Mouse (Mus musculus) embryonic facial prominence, embryonic 13.5 days (tissue): ENCODE results near the gene Tmem132b. TPM values are rescaled to one million over a fixed set of nuclear protein-coding genes. Genes with fewer than 3 reads are reported as not detected.

Experiments used
- ATAC-seq: fragments of 200-750 bp; cut with Nextera tagmentation; 2 replicates; pipeline ENCODE4 v1.8.0; 2017; ENCODE audit warnings: low read depth; ENCODE audit not compliant: insufficient number of reproducible peaks, insufficient read depth, low FRiP score, low TSS enrichment
- H3K27ac ChIP-seq: fragments of 300-500 bp; sonication (generic); 2 replicates; pipeline ENCODE4 v1.5.1; 2015; ENCODE audit warnings: moderate library complexity, mild to moderate bottlenecking, inconsistent platforms
- H3K27me3 ChIP-seq: fragments of 300-500 bp; sonication (generic); 2 replicates; pipeline ENCODE4 v1.6.1; 2015; ENCODE audit warnings: mild to moderate bottlenecking, inconsistent platforms
- H3K36me3 ChIP-seq: fragments of 300-500 bp; sonication (generic); 2 replicates; pipeline ENCODE4 v1.6.1; 2015; ENCODE audit warnings: mild to moderate bottlenecking, inconsistent platforms
- H3K4me1 ChIP-seq: fragments of 300-500 bp; sonication (generic); 2 replicates; pipeline ENCODE4 v1.6.1; 2015; ENCODE audit warnings: inconsistent platforms
- H3K4me2 ChIP-seq: fragments of 300-500 bp; sonication (generic); 2 replicates; pipeline ENCODE4 v1.6.1; 2015; ENCODE audit warnings: moderate library complexity, mild to moderate bottlenecking, inconsistent platforms
- H3K4me3 ChIP-seq: fragments of 300-500 bp; sonication (generic); 2 replicates; pipeline ENCODE4 v1.5.1; 2015; ENCODE audit warnings: mild to moderate bottlenecking, inconsistent platforms
- H3K9ac ChIP-seq: fragments of 300-500 bp; sonication (generic); 2 replicates; pipeline ENCODE4 v1.6.1; 2015; ENCODE audit warnings: mild to moderate bottlenecking, inconsistent platforms
- H3K9me3 ChIP-seq: fragments of 300-500 bp; sonication (generic); 2 replicates; pipeline ENCODE4 v1.6.1; 2016; ENCODE audit warnings: inconsistent platforms
- WGBS: fragments of 180-500 bp; shearing (Covaris S2); methylation state at CpG from one replicate; pipeline ENCODE4 v1.1.7; 2015; ENCODE audit warnings: mixed read lengths; 5-methylcytosine and 5-hydroxymethylcytosine counted together
- polyA plus RNA-seq: library from polyadenylated mRNA; unstranded; fragments of >200 nt; fragmentation: Nextera tagmentation; extraction: Ambion mirVana; gene quantifications from 2 replicates; pipeline ENCODE4 v1.2.1, GENCODE M21; 2015

Gene Tmem132b
- polyA plus RNA-seq, 1 experiment from 2014 or later = 0.11 TPM

GRCm38 (mm10) chr5:125627816-125628348 lies 96.3 kb downstream of the Tmem132b start:
- Histone ChIP-seq H3K9ac (no peak overlapping the region), H3K27me3 (no peaks in the 10 kb centered on the region), H3K9me3 (no peaks in the 10 kb centered on the region), H3K4me3 (no peak overlapping the region), H3K27ac (no peak overlapping the region), H3K4me1 (no peaks in the 10 kb centered on the region), H3K36me3 (no peaks in the 10 kb centered on the region), H3K4me2 (no peak overlapping the region)
- ATAC-seq = no peak
- 88% methylated on average over 9 of the region's 9 CpGs for whole genome bisulfite sequencing

- H3K9me3 ChIP-seq = no peaks in the 10 kb centered on the region
- H3K4me2 ChIP-seq = no peak overlapping the region
- no peaks in the 10 kb centered on the region for H3K4me1 ChIP-seq
- H3K36me3 ChIP-seq = no peaks in the 10 kb centered on the region
- no peak overlapping the region for H3K27ac ChIP-seq
- WGBS = 74% methylated on average over 6 of the region's 6 CpGs
- ATAC-seq = no peak
- no peak overlapping the region for H3K9ac ChIP-seq
- H3K4me3 ChIP-seq = no peak overlapping the region
- no peaks in the 10 kb centered on the region for H3K27me3 ChIP-seq
Observed at GRCm38 (mm10) chr5:125634666-125635065, 103.1 kb downstream of the Tmem132b start.

GRCm38 (mm10) chr5:125640966-125641365 lies 109.4 kb downstream of the Tmem132b start:
- no peaks in the 10 kb centered on the region for H3K9me3 ChIP-seq
- H3K4me2 ChIP-seq = no peak overlapping the region
- WGBS = 61% methylated on average over 1 of the region's 1 CpGs
- H3K4me1 ChIP-seq = no peaks in the 10 kb centered on the region
- no peaks in the 10 kb centered on the region for H3K27me3 ChIP-seq
- no peak for ATAC-seq
- no peak overlapping the region for H3K4me3 ChIP-seq
- H3K9ac ChIP-seq = no peak overlapping the region
- no peaks in the 10 kb centered on the region for H3K36me3 ChIP-seq
- H3K27ac ChIP-seq = no peak overlapping the region

- H3K27me3 ChIP-seq = no peaks in the 10 kb centered on the region
- H3K4me3 ChIP-seq = no peak overlapping the region
- H3K4me1 ChIP-seq = no peaks in the 10 kb centered on the region
- H3K36me3 ChIP-seq = no peaks in the 10 kb centered on the region
- H3K27ac ChIP-seq = no peak overlapping the region
- H3K9ac ChIP-seq = no peak overlapping the region
- no peak for ATAC-seq
- no peak overlapping the region for H3K4me2 ChIP-seq
- H3K9me3 ChIP-seq = no peaks in the 10 kb centered on the region
- WGBS = 76% methylated on average over 18 of the region's 18 CpGs
Observed at GRCm38 (mm10) chr5:125641531-125642147, 110.1 kb downstream of the Tmem132b start.

DNA sequence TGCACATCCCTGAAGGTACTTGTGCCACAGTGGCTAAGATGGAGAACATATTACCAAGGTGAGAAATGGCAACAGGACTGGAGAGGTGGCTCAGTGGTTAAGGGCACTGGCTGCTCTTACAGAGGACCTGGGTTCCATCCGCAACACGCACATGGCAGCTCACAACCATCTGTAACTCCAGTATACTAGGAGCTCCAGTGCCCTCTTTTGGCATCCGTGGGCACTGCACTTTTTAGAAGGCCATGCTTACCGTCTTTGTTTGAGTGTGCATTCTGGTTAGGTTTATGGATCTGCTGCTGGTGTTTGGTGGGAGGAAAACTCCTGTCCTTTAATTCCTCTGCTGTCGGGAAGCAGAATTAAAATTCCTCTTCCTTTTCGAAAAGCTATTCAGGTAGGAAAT lies 116.7 kb downstream of the Tmem132b start:
- H3K4me2 ChIP-seq = no peak overlapping the region
- H3K9me3 ChIP-seq = no peaks in the 10 kb centered on the region
- no peaks in the 10 kb centered on the region for H3K27me3 ChIP-seq
- H3K27ac ChIP-seq = no peak overlapping the region
- H3K9ac ChIP-seq = no peak overlapping the region
- no peaks in the 10 kb centered on the region for H3K4me1 ChIP-seq
- ATAC-seq = no peak
- H3K4me3 ChIP-seq = no peak overlapping the region
- WGBS = 87% methylated on average over 6 of the region's 6 CpGs
- H3K36me3 ChIP-seq = no peaks in the 10 kb centered on the region

GRCm38 (mm10) chr5:125649982-125650381 lies 118.4 kb downstream of the Tmem132b start:
- 51% methylated on average over 2 of the region's 2 CpGs for WGBS
- H3K27ac ChIP-seq = no peak overlapping the region
- no peak for ATAC-seq
- H3K4me1 ChIP-seq = no peaks in the 10 kb centered on the region
- no peak overlapping the region for H3K9ac ChIP-seq
- no peaks in the 10 kb centered on the region for H3K27me3 ChIP-seq
- H3K4me3 ChIP-seq = no peak overlapping the region
- no peaks in the 10 kb centered on the region for H3K36me3 ChIP-seq
- no peaks in the 10 kb centered on the region for H3K9me3 ChIP-seq
- H3K4me2 ChIP-seq = no peak overlapping the region

GRCm38 (mm10) chr5:125658101-125658500 lies 126.5 kb downstream of the Tmem132b start:
- Histone ChIP-seq H3K36me3 (no peaks in the 10 kb centered on the region), H3K4me1 (no peaks in the 10 kb centered on the region), H3K27me3 (no peaks in the 10 kb centered on the region), H3K4me3 (no peak overlapping the region), H3K27ac (no peak overlapping the region), H3K9me3 (no peaks in the 10 kb centered on the region), H3K9ac (no peak overlapping the region), H3K4me2 (no peak overlapping the region)
- 78% methylated on average over 5 of the region's 5 CpGs for WGBS
- ATAC-seq = no peak

DNA sequence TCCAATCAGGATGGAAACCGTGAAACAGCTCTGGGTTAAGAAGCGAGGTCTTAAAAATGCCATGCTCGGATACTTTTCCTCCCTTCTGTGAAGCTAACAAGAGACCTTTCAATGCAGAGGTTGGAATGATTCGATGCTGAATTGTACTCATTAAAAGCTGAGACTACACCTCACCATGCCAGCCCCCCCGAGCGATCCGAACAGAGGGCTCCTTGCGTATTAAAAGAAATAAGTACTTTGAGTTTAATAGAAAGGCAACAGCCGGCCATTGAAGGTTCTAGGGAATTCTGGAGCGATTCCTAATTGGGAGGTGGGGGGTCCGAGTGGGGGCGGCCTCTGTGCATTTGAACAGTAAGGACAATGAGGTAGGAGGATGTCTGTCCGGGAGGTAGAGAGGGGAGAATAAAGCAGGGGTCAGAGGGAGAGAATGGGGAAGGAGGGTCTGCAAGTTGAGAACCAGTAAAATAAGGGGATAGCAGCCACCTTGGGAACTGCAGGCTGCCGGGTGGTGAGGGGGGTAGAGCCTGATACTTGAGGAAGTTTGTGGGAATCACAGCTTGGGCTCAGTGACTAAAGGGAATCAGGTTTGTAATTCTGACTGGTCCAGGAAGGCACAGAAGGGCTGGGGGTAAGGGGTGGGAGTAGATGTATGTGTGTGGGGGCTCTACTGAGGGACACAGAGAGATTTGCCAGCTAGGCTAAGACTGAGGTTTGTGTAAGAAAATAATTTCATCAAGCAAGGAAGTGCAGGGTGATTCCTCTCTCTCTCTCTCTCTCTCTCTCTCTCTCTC lies 127.6 kb downstream of the Tmem132b start:
- H3K36me3 ChIP-seq = no peaks in the 10 kb centered on the region
- H3K4me2 ChIP-seq = no peak overlapping the region
- H3K27ac ChIP-seq = no peak overlapping the region
- WGBS = 50% methylated on average over 14 of the region's 14 CpGs
- no peaks in the 10 kb centered on the region for H3K9me3 ChIP-seq
- H3K9ac ChIP-seq = no peak overlapping the region
- no peak for ATAC-seq
- no peak overlapping the region for H3K4me3 ChIP-seq
- H3K4me1 ChIP-seq = no peaks in the 10 kb centered on the region
- H3K27me3 ChIP-seq = no peaks in the 10 kb centered on the region

DNA sequence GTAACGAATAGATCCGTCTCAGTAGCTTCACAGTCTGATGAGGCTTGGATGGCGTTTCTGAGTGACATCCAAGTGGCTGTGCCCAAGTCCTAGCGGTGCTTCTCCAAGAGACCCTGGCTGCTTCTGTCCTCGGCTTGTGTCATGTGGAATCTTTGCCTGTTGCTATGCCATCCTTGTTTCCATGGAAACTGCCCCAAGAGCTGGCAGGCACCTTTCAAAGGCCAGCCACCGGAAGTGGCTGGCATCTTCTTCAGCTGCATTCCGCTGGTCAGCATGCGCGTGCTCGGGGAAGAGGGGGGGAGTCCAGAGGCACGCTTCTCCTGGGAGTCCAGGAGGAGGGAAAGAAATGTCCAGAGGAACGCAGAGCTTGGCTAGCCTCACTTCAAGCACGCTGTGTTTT lies 144.0 kb downstream of the Tmem132b start:
- Histone ChIP-seq H3K9ac (no peak overlapping the region), H3K27ac (no peak overlapping the region), H3K27me3 (no peaks in the 10 kb centered on the region), H3K4me2 (no peak overlapping the region), H3K4me3 (no peak overlapping the region), H3K9me3 (no peaks in the 10 kb centered on the region), H3K36me3 (no peaks in the 10 kb centered on the region), H3K4me1 (no peaks in the 10 kb centered on the region)
- ATAC-seq = no peak
- WGBS = 49% methylated on average over 13 of the region's 13 CpGs

GRCm38 (mm10) chr5:125676025-125676623 lies 144.6 kb downstream of the Tmem132b start:
- ATAC-seq = no peak
- Histone ChIP-seq H3K9ac (no peak overlapping the region), H3K4me2 (no peak overlapping the region), H3K4me1 (no peaks in the 10 kb centered on the region), H3K9me3 (no peaks in the 10 kb centered on the region), H3K4me3 (no peak overlapping the region), H3K36me3 (no peaks in the 10 kb centered on the region), H3K27ac (no peak overlapping the region), H3K27me3 (no peaks in the 10 kb centered on the region)
- WGBS = 65% methylated on average over 7 of the region's 7 CpGs

DNA sequence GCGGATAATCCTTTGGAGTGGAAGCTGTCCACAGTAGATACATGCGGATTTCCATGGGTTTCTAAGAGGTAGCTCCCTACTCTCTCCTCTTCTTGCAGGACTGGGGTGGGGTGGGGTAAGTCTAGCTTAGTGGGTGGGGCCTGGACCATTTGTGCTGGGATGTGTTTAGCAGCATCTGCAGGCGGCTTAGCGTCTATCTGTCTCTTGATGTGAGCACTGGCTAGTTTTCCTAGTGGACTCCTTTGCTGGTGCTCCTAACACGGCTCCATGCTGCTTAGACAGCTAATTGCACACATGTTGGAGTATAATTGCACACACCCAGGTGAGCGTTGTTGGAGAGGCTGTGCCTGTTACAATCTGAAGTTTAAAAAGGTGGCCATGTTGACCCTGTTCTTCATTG lies 149.3 kb downstream of the Tmem132b start:
- WGBS = 84% methylated on average over 6 of the region's 6 CpGs
- no peak for ATAC-seq
- no peaks in the 10 kb centered on the region for H3K36me3 ChIP-seq

GRCm38 (mm10) chr5:125683491-125683890 lies 151.9 kb downstream of the Tmem132b start:
- Histone ChIP-seq H3K4me2 (no peak overlapping the region), H3K9ac (no peak overlapping the region), H3K27me3 (no peaks in the 10 kb centered on the region), H3K27ac (no peak overlapping the region), H3K36me3 (no peaks in the 10 kb centered on the region), H3K9me3 (no peaks in the 10 kb centered on the region), H3K4me3 (no peak overlapping the region), H3K4me1 (no peaks in the 10 kb centered on the region)
- ATAC-seq = no peak
- 73% methylated on average over 6 of the region's 6 CpGs for WGBS

More for the DNA sequence above, 149.3 kb downstream of the Tmem132b start:
- H3K9ac ChIP-seq = no peak overlapping the region
- H3K4me3 ChIP-seq = no peak overlapping the region
- H3K9me3 ChIP-seq = no peaks in the 10 kb centered on the region
- H3K27ac ChIP-seq = no peak overlapping the region
- no peak overlapping the region for H3K4me2 ChIP-seq
- no peaks in the 10 kb centered on the region for H3K27me3 ChIP-seq
- H3K4me1 ChIP-seq = no peaks in the 10 kb centered on the region
